Mouse (Mus musculus): ENCODE results near the gene Crybg2. TPM values are rescaled to one million over a fixed set of nuclear protein-coding genes. Genes with fewer than 3 reads are reported as not detected.
A peak's percentile ranks its signal among the peaks of the same experiment; 100 is the strongest.

Gene Crybg2
- total and polyA plus RNA-seq, 2 experiments from 2014 or later = 0.08 TPM; not detected in 1

DNA sequence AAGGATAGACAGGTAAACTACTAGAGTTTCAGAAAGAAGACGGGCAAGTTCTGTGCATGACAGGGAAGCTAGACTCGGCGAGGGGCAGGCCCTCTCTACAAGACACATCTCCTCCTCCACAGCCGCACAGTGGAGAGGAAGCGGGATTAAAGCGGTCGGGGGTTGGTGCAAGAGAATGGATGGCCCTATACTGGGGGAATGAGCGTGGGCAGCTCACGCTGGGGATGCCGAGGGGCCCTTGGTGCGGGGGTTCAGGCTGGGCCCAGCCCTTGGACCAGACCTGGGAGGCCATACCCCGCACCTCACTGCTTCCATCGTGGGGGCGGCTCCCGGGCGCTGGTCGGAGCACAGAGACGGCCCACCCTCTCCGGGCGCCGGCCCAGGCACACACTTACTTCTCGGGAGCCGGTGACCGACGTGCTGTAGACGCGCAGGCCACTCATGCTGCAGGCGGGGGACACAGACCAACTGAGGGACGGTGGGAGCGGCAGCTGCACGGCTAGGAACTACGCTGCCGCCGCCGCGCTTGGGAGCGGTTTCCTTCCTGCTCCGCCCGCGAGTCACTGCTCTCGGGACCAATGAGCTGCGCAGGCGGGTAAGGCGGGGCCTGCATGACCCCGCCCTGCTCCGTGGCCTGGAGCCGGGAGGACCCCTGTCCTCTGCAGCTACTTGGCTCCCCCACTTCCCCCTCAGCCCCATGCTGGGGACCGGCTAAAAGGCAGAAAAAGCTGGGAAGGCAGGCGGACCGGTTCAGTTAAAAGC lies 67.8 kb downstream of the Crybg2 start, which contains the start of gene Sh3bgrl3:
Sh3bgrl3 (minus strand) TSS at position 569 of the 762 bp plus-strand sequence.
- Histone ChIP-seq H3K27me3 (ENCODE audit: control insufficient read depth, insufficient read depth, low read length) (no peaks in the 10 kb centered on the region), H3K9ac (replicated peaks; ENCODE audit: low read depth, low read length) (peak within 1 kb of the TSS; percentile 88), H3K4me2 (ENCODE audit: low read depth, low read length) (peak within 1 kb of the TSS; percentile 95), H3K4me3 (ENCODE audit: low read depth, low read length) (peak within 1 kb of the TSS; percentile 92), H3K9me3 (replicated peaks; ENCODE audit: control insufficient read depth, low read length) (no peaks in the 10 kb centered on the region), H3K27ac (ENCODE audit: low read depth) (peak within 1 kb of the TSS; percentile 84), H3K4me1 (ENCODE audit: control insufficient read depth, insufficient read depth) (peaks cover 16% of the 10 kb centered on the region), H3K36me3 (replicated peaks; ENCODE audit: control insufficient read depth, insufficient read depth, low read length) (peaks cover 17% of the 10 kb centered on the region)
- DNase-seq (ENCODE audit: low spot score) (peak; percentile 89), ATAC-seq (ENCODE audit: insufficient read depth, low read depth) (peak; percentile 93)
- TF ChIP-seq EP300 (IDR thresholded peaks at IDR 0.05; ENCODE audit: low read depth) (no peak; the same call in 1 of the 2 replicates), CTCF (IDR thresholded peaks at IDR 0.05; ENCODE audit: low read depth) (no peak)
- WGBS = under 1% methylated on average over 50 of the region's 50 CpGs

DNA sequence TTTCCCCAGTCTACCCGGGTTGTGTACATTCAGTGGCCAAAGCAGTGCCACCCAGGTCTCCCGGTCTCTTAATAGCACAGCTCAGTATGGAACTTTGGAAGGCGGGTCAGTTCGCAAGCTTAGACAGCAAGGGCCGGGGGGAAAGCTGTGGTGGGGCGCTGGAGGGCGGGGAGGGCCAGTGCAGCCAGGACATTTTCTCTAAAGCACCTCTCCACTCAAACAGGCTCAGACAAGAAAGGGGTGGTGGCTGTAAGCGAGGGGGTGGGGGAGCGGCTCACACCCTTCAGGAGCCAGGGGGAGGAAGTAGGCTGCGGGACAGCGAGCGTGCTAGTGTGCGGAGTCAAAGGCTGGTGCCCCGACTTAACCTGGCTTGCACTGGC lies 68.4 kb downstream of the Crybg2 start:
- Histone ChIP-seq H3K36me3 (replicated peaks; ENCODE audit: control insufficient read depth, insufficient read depth, low read length) (peaks cover 19% of the 10 kb centered on the region), H3K9ac (replicated peaks; ENCODE audit: low read depth, low read length) (peak overlapping the region; percentile 88), H3K4me2 (ENCODE audit: low read depth, low read length) (peak overlapping the region; percentile 95), H3K9me3 (replicated peaks; ENCODE audit: control insufficient read depth, low read length) (no peaks in the 10 kb centered on the region), H3K27ac (ENCODE audit: low read depth) (peak overlapping the region; percentile 84), H3K4me1 (ENCODE audit: control insufficient read depth, insufficient read depth) (peaks cover 16% of the 10 kb centered on the region), H3K27me3 (ENCODE audit: control insufficient read depth, insufficient read depth, low read length) (no peaks in the 10 kb centered on the region), H3K4me3 (ENCODE audit: low read depth, low read length) (peak overlapping the region; percentile 92)
- ATAC-seq (ENCODE audit: insufficient read depth, low read depth) = peak; percentile 52
- no peak for TF ChIP-seq CTCF (IDR thresholded peaks at IDR 0.05; ENCODE audit: low read depth)
- no peak for TF ChIP-seq EP300 (IDR thresholded peaks at IDR 0.05; ENCODE audit: low read depth)
- WGBS = under 1% methylated on average over 14 of the region's 14 CpGs
- DNase-seq (ENCODE audit: low spot score) = no peak

GRCm38 (mm10) chr4:134129482-134129881 lies 68.9 kb downstream of the Crybg2 start:
- TF ChIP-seq CTCF (IDR thresholded peaks at IDR 0.05; ENCODE audit: low read depth) (no peak), EP300 (IDR thresholded peaks at IDR 0.05; ENCODE audit: low read depth) (no peak)
- no peaks in the 10 kb centered on the region for H3K27me3 ChIP-seq (ENCODE audit: control insufficient read depth, insufficient read depth, low read length)
- H3K4me2 ChIP-seq (ENCODE audit: low read depth, low read length) = peak overlapping the region; percentile 95
- H3K9ac ChIP-seq (replicated peaks; ENCODE audit: low read depth, low read length) = peak overlapping the region; percentile 88
- 25% methylated on average over 6 of the region's 6 CpGs for WGBS
- ATAC-seq (ENCODE audit: insufficient read depth, low read depth) (no peak), DNase-seq (ENCODE audit: low spot score) (no peak)
- peak overlapping the region; percentile 84 for H3K27ac ChIP-seq (ENCODE audit: low read depth)
- H3K36me3 ChIP-seq (replicated peaks; ENCODE audit: control insufficient read depth, insufficient read depth, low read length) = peaks cover 21% of the 10 kb centered on the region
- peaks cover 16% of the 10 kb centered on the region for H3K4me1 ChIP-seq (ENCODE audit: control insufficient read depth, insufficient read depth)
- H3K9me3 ChIP-seq (replicated peaks; ENCODE audit: control insufficient read depth, low read length) = no peaks in the 10 kb centered on the region
- H3K4me3 ChIP-seq (ENCODE audit: low read depth, low read length) = peak overlapping the region; percentile 92; the same call in 1 of the 2 replicates

DNA sequence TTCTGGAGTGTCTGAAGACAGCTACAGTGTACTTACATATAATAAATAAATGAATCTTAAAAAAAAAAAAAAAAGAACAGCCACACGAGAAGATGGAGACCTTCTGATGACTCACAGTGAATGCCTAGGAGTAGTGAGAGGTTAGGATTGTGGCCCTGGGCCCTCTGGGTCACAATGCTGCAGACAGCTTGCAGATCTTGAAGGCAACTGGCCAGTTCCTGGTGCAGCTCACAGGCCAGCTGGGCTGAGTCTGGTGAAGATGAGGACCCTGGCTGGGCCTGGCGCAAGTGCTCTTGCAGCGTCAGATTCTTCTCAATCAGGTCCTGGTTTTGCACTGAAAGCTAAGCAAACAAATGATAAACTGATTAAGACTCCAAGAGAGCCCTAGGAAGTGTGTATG lies 71.5 kb downstream of the Crybg2 start:
- Histone ChIP-seq H3K9me3 (replicated peaks; ENCODE audit: control insufficient read depth, low read length) (no peaks in the 10 kb centered on the region), H3K4me3 (ENCODE audit: low read depth, low read length) (no peak overlapping the region), H3K4me2 (ENCODE audit: low read depth, low read length) (no peak overlapping the region), H3K36me3 (replicated peaks; ENCODE audit: control insufficient read depth, insufficient read depth, low read length) (peaks cover 27% of the 10 kb centered on the region), H3K4me1 (ENCODE audit: control insufficient read depth, insufficient read depth) (peaks cover 16% of the 10 kb centered on the region), H3K27ac (ENCODE audit: low read depth) (no peak overlapping the region), H3K9ac (replicated peaks; ENCODE audit: low read depth, low read length) (no peak overlapping the region), H3K27me3 (ENCODE audit: control insufficient read depth, insufficient read depth, low read length) (no peaks in the 10 kb centered on the region)
- ATAC-seq (ENCODE audit: insufficient read depth, low read depth) = no peak
- TF ChIP-seq EP300 (IDR thresholded peaks at IDR 0.05; ENCODE audit: low read depth) = no peak
- TF ChIP-seq CTCF (IDR thresholded peaks at IDR 0.05; ENCODE audit: low read depth) = no peak
- WGBS = 60% methylated on average over 3 of the region's 3 CpGs
- no peak for DNase-seq (ENCODE audit: low spot score)

DNA sequence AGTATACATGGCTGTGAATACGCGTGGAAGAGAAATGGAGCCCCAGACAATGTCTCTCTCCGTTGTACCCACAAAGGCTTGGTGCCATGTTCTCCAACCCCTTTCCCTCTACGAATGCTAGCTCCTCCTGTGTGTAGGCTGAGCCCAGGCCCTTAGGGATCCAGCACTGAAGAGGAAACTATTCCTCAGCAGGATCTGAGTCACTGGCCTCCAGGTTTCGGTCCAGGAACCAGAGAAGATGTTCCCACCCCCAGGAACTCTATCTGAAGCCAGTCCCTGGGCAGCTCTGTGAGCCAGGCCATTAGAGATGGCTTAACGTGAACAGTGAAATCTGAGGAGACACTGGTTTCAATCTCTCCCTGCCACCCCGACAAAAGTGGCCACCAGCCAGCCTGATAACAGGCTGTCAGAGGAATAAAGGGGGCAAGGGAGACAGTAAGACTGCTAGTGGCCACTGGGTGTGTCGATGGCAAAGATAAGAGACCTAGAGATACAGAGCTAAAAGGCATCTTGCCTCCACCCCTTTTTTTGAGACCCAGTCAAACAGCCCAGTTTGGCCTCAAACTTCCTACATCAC lies 72.0 kb downstream of the Crybg2 start:
- Histone ChIP-seq H3K4me3 (ENCODE audit: low read depth, low read length) (no peak overlapping the region), H3K27me3 (ENCODE audit: control insufficient read depth, insufficient read depth, low read length) (no peaks in the 10 kb centered on the region), H3K9ac (replicated peaks; ENCODE audit: low read depth, low read length) (no peak overlapping the region), H3K4me2 (ENCODE audit: low read depth, low read length) (no peak overlapping the region), H3K4me1 (ENCODE audit: control insufficient read depth, insufficient read depth) (peaks cover 15% of the 10 kb centered on the region), H3K9me3 (replicated peaks; ENCODE audit: control insufficient read depth, low read length) (no peaks in the 10 kb centered on the region), H3K27ac (ENCODE audit: low read depth) (no peak overlapping the region), H3K36me3 (replicated peaks; ENCODE audit: control insufficient read depth, insufficient read depth, low read length) (peaks cover 31% of the 10 kb centered on the region)
- ATAC-seq (ENCODE audit: insufficient read depth, low read depth) (no peak), DNase-seq (ENCODE audit: low spot score) (no peak)
- WGBS = 52% methylated on average over 8 of the region's 8 CpGs
- TF ChIP-seq CTCF (IDR thresholded peaks at IDR 0.05; ENCODE audit: low read depth) (no peak), EP300 (IDR thresholded peaks at IDR 0.05; ENCODE audit: low read depth) (no peak)
